Mouse (Mus musculus): ENCODE data around the gene Chic1.

DNA sequence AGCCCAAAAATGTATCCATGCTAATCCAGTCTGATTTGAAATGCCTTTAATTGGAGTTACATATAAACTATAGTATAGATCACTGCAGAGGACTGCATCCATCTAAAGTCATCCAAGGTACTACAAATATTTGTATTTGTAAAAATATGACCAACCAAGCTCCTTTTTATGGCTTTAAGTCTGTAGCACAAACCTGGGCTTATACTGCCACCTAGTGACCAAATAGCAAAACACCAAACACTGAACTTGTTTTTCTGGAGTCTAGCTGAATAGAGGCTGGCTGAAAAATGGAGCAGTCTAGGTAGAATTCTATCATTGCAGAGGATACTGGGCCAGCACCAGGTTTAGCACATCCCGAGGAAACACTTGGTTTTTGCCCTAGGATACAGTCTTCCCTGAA is 84.5 kb downstream of the Chic1 start:
- TF ChIP-seq CTCF (IDR thresholded peaks at IDR 0.05; ENCODE audit: low read depth) (peak; percentile 58), EP300 (IDR thresholded peaks at IDR 0.05; ENCODE audit: low read depth) (no peak)
